Mouse (Mus musculus): Measurements from ENCODE around the gene Pknox2. TPM values are rescaled to one million over a fixed set of nuclear protein-coding genes. Genes with fewer than 3 reads are reported as not detected.

The Pknox2 gene
- polyA plus RNA-seq, 1 experiment from 2014 or later: 33.4 TPM

DNA sequence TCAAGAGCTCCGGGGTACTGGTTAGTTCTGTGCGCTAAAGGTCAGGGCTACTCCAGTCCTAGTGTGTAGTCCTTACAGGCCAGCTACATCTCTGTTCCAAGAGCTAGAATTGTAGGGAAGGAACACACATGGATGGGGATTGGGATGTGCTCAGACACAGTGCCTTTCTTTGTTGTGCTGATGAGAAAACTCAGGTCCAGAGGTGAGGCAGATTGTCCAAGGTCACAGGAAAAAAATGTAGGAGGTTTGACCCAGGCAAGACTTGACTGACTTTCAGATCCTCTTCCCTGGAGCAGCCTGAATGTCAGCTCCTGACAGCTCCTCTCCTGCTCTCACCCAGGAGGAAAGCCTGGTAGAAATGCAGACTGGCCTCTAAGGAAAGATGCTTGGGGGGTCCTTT, 29.7 kb downstream of the Pknox2 start:
- Histone ChIP-seq H3K9ac (replicated peaks; ENCODE audit: low read depth, low read length) (no peak overlapping the region), H3K36me3 (ENCODE audit: control insufficient read depth, insufficient read depth, low read length) (no peaks in the 10 kb centered on the region), H3K4me3 (ENCODE audit: low read depth, low read length) (no peak overlapping the region), H3K27ac (ENCODE audit: low read depth, low read length) (no peak overlapping the region), H3K27me3 (ENCODE audit: control insufficient read depth, insufficient read depth, low read length) (no peaks in the 10 kb centered on the region), H3K4me2 (ENCODE audit: low read depth, low read length) (no peak overlapping the region), H3K4me1 (ENCODE audit: control insufficient read depth, insufficient read depth, low read length) (peaks cover 31% of the 10 kb centered on the region), H3K9me3 (ENCODE audit: control insufficient read depth, low read length) (no peaks in the 10 kb centered on the region)
- 94% methylated on average over 2 of the region's 2 CpGs for WGBS
- ATAC-seq (ENCODE audit: low read depth): no peak

DNA sequence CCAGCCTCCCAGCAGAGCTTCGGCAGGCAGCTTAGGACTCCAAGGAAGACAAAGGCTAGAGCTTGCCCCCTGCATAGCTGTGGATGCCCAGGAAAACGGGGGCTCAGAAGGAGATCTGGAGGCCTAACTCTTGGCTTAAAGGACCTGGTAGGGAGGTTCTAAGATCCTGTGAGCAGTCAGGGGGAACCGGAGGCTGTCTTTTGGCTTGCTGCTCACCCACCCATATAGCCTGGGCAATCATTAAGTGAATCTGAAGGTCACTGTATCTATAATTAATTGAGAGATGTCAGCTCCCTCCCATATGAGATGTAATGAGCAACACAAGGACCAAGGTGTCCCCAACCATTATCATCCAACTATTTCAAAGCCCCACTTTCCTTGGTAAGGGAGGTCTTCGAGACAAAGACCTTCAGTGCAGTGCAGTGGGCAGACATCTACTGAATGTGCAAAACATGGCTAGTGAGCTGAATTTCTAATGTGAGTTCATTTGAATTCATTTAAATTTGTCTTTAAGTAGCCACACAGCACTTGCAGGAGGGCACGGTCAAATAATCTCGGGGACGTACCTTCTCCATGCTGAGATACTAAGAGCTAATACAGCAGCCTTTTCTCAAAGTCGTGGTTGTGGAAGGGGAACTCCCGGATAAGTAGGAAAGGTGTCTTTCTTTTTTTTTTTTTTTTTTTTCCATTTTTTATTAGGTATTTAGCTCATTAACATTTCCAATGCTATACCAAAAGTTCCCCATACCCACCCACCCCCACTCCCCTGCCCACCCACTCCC, 30.4 kb downstream of the Pknox2 start:
- no peak overlapping the region for H3K4me3 ChIP-seq (ENCODE audit: low read depth, low read length)
- peaks cover 24% of the 10 kb centered on the region for H3K4me1 ChIP-seq (ENCODE audit: control insufficient read depth, insufficient read depth, low read length)
- no peaks in the 10 kb centered on the region for H3K36me3 ChIP-seq (ENCODE audit: control insufficient read depth, insufficient read depth, low read length)
- H3K9me3 ChIP-seq (ENCODE audit: control insufficient read depth, low read length): no peaks in the 10 kb centered on the region
- H3K27ac ChIP-seq (ENCODE audit: low read depth, low read length): no peak overlapping the region
- no peak overlapping the region for H3K4me2 ChIP-seq (ENCODE audit: low read depth, low read length)
- WGBS: 69% methylated on average over 9 of the region's 9 CpGs
- H3K27me3 ChIP-seq (ENCODE audit: control insufficient read depth, insufficient read depth, low read length): no peaks in the 10 kb centered on the region
- H3K9ac ChIP-seq (replicated peaks; ENCODE audit: low read depth, low read length): no peak overlapping the region
- no peak for ATAC-seq (ENCODE audit: low read depth)

DNA sequence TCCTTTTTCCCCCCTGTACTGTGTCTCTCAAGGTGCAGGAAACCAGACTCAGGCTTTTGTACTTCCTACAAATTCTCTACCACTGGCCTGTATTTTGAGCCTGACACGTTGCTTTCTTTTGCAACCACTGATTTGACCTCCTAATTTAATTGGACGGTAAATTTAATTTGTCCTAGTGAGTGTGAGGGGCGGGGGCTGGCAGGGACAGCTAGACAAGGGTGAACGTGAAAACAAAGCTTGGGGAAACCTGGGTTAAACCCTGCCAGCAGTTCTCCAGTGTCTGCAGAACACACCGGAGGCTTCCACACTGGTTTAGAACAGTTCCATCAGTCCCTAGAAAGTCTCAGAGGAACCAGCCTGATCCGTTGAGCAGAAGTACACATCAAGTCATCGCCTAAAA, 31.4 kb downstream of the Pknox2 start:
- Histone ChIP-seq H3K4me3 (ENCODE audit: low read depth, low read length) (no peak overlapping the region), H3K4me2 (ENCODE audit: low read depth, low read length) (no peak overlapping the region), H3K27me3 (ENCODE audit: control insufficient read depth, insufficient read depth, low read length) (no peaks in the 10 kb centered on the region), H3K4me1 (ENCODE audit: control insufficient read depth, insufficient read depth, low read length) (peaks cover 16% of the 10 kb centered on the region), H3K27ac (ENCODE audit: low read depth, low read length) (no peak overlapping the region), H3K9ac (replicated peaks; ENCODE audit: low read depth, low read length) (no peak overlapping the region), H3K36me3 (ENCODE audit: control insufficient read depth, insufficient read depth, low read length) (no peaks in the 10 kb centered on the region), H3K9me3 (ENCODE audit: control insufficient read depth, low read length) (no peaks in the 10 kb centered on the region)
- WGBS: 79% methylated on average over 7 of the region's 7 CpGs
- ATAC-seq (ENCODE audit: low read depth): no peak

DNA sequence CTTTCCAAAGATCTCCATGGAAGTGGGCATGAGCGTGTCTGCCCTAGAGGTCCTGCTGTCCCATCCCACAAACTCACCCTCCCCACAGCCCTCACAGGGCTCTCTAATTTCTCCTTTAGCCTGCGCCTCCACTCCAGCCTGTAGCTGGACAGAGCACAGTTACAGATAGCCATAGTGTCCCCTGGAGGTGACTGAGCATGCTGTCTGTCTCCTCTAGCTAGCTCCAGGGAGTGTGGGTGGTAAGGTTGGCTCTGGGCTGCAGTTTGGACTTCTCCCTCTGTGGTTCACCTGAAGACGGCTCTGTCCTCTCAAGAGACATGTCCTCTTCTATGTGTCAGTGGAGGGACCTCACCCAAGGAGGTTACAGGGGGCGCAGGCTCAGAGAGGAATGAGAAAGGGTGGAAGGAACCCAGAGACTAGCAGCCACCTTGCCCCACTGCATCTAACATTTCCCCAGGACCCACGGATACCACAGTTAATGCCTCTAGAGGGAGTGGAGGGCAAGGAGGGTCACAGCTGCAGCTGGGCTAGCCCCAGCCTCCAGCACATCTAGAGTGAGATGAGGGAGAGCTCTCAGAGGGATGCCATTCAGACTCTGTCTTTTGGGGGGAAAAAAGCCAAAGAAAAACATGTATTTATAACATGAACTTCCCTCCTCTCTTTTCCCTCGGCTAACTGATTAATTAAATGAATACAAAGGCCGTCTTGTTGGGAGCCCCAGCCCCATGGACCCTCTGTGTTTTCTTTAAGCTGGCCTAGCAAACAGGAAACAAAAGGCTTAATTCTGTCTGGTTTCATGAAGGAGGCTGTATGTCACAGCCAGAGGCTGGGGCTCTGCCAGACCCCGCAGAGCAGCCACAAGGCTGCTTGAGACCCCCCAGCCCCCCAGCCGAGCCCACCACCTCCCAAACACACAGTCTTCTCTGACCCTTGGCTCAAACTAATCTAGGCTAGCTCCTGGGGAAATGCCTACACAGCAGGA, 32.6 kb downstream of the Pknox2 start:
- H3K9me3 ChIP-seq (ENCODE audit: control insufficient read depth, low read length): no peaks in the 10 kb centered on the region
- H3K4me1 ChIP-seq (ENCODE audit: control insufficient read depth, insufficient read depth, low read length): peaks cover 14% of the 10 kb centered on the region
- peak; percentile 68 for ATAC-seq (ENCODE audit: low read depth)
- H3K4me2 ChIP-seq (ENCODE audit: low read depth, low read length): no peak overlapping the region
- H3K36me3 ChIP-seq (ENCODE audit: control insufficient read depth, insufficient read depth, low read length): no peaks in the 10 kb centered on the region
- no peaks in the 10 kb centered on the region for H3K27me3 ChIP-seq (ENCODE audit: control insufficient read depth, insufficient read depth, low read length)
- WGBS: 28% methylated on average over 9 of the region's 9 CpGs
- H3K4me3 ChIP-seq (ENCODE audit: low read depth, low read length): no peak overlapping the region
- no peak overlapping the region; the same call in 1 of the 2 replicates for H3K9ac ChIP-seq (replicated peaks; ENCODE audit: low read depth, low read length)
- H3K27ac ChIP-seq (ENCODE audit: low read depth, low read length): peak overlapping the region; percentile 24

DNA sequence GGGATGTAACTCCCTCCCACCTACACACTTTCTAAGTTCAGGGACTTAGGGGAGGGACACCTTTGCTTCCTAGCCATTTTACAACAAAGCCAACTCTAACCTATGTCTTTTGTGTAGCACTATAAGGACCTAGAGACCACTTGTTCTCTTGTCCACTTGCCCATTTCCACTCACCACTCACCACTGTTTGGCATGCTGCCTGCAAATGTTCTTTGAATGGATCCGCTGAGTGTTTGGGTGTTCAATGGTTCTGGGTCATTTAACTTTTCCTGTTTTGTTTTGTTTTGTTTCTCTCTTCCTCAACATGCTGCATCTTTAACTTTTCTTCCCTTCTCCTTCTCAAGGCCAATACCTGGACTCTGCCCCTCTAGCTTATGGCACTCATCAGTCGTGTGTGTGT, 39.7 kb downstream of the Pknox2 start:
- Histone ChIP-seq H3K4me2 (ENCODE audit: low read depth, low read length) (no peak overlapping the region), H3K9ac (replicated peaks; ENCODE audit: low read depth, low read length) (no peak overlapping the region), H3K27me3 (ENCODE audit: control insufficient read depth, insufficient read depth, low read length) (no peaks in the 10 kb centered on the region), H3K9me3 (ENCODE audit: control insufficient read depth, low read length) (no peaks in the 10 kb centered on the region), H3K4me3 (ENCODE audit: low read depth, low read length) (no peak overlapping the region), H3K36me3 (ENCODE audit: control insufficient read depth, insufficient read depth, low read length) (no peaks in the 10 kb centered on the region), H3K4me1 (ENCODE audit: control insufficient read depth, insufficient read depth, low read length) (peaks cover 5% of the 10 kb centered on the region; the same call in 1 of the 2 replicates), H3K27ac (ENCODE audit: low read depth, low read length) (no peak overlapping the region)
- ATAC-seq (ENCODE audit: low read depth): no peak
- WGBS: 48% methylated on average over 2 of the region's 2 CpGs

DNA sequence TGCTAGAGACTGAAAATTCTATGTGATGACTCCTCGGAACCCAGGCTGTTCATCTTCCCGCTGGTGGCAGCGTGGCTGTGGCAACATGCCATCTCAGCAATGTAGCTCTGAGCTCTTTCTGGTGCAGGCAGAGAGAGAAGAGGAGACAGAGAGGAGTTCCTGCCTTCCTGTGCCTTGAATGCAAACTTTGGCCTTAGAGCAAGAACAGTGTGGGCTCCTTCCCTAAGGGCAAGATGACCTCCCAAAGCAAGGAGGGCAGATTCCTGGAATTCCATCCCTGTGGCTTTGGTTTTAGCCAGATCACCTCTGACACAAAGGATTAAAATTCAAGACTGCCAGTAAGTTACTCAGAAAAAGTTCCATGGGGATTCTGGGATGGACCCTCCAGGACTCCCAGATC, 40.4 kb downstream of the Pknox2 start:
- Histone ChIP-seq H3K27ac (ENCODE audit: low read depth, low read length) (no peak overlapping the region), H3K27me3 (ENCODE audit: control insufficient read depth, insufficient read depth, low read length) (no peaks in the 10 kb centered on the region), H3K4me2 (ENCODE audit: low read depth, low read length) (no peak overlapping the region), H3K9me3 (ENCODE audit: control insufficient read depth, low read length) (no peaks in the 10 kb centered on the region), H3K9ac (replicated peaks; ENCODE audit: low read depth, low read length) (no peak overlapping the region), H3K4me1 (ENCODE audit: control insufficient read depth, insufficient read depth, low read length) (peaks cover 6% of the 10 kb centered on the region; the same call in 1 of the 2 replicates), H3K4me3 (ENCODE audit: low read depth, low read length) (no peak overlapping the region), H3K36me3 (ENCODE audit: control insufficient read depth, insufficient read depth, low read length) (no peaks in the 10 kb centered on the region)
- 63% methylated on average over 3 of the region's 3 CpGs for WGBS
- ATAC-seq (ENCODE audit: low read depth): no peak

DNA sequence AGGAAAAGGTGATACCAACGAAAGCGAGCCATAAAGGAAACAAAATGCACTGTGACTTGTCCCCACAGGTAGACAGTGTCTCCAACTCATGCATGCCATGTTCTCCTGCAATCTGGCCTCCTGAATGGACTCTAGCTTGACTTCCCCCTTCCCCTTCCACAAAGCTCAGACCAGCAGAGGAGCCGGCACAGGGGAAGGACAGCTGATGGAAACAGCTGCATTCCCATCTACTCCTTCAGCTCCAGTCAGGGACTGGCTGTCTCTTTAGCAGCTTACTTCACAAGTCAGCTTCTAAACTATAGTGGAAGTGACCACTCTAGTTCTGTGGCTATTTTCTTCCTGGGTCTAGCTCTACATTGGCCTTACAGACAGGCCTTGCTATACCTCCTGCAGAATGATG, 43.0 kb downstream of the Pknox2 start:
- no peak for ATAC-seq (ENCODE audit: low read depth)
- H3K4me1 ChIP-seq (ENCODE audit: control insufficient read depth, insufficient read depth, low read length): peaks cover 12% of the 10 kb centered on the region; the same call in 1 of the 2 replicates
- no peak overlapping the region for H3K4me2 ChIP-seq (ENCODE audit: low read depth, low read length)
- H3K9ac ChIP-seq (replicated peaks; ENCODE audit: low read depth, low read length): no peak overlapping the region
- H3K27ac ChIP-seq (ENCODE audit: low read depth, low read length): no peak overlapping the region
- H3K27me3 ChIP-seq (ENCODE audit: control insufficient read depth, insufficient read depth, low read length): no peaks in the 10 kb centered on the region
- no peaks in the 10 kb centered on the region for H3K36me3 ChIP-seq (ENCODE audit: control insufficient read depth, insufficient read depth, low read length)
- no peak overlapping the region for H3K4me3 ChIP-seq (ENCODE audit: low read depth, low read length)
- no peaks in the 10 kb centered on the region for H3K9me3 ChIP-seq (ENCODE audit: control insufficient read depth, low read length)
- WGBS: 72% methylated on average over 3 of the region's 3 CpGs

- H3K36me3 ChIP-seq (ENCODE audit: control insufficient read depth, insufficient read depth, low read length): no peaks in the 10 kb centered on the region
- ATAC-seq (ENCODE audit: low read depth): no peak
- H3K27me3 ChIP-seq (ENCODE audit: control insufficient read depth, insufficient read depth, low read length): no peaks in the 10 kb centered on the region
- 29% methylated on average over 5 of the region's 5 CpGs for WGBS
- H3K4me2 ChIP-seq (ENCODE audit: low read depth, low read length): no peak overlapping the region
- H3K4me1 ChIP-seq (ENCODE audit: control insufficient read depth, insufficient read depth, low read length): peaks cover 12% of the 10 kb centered on the region; the same call in 1 of the 2 replicates
- H3K4me3 ChIP-seq (ENCODE audit: low read depth, low read length): no peak overlapping the region
- H3K9ac ChIP-seq (replicated peaks; ENCODE audit: low read depth, low read length): no peak overlapping the region
- H3K9me3 ChIP-seq (ENCODE audit: control insufficient read depth, low read length): no peaks in the 10 kb centered on the region
- no peak overlapping the region for H3K27ac ChIP-seq (ENCODE audit: low read depth, low read length)
Measured at GRCm38 (mm10) chr9:37103778-37104177, 43.4 kb downstream of the Pknox2 start.

Measured in neural tube, embryonic 14.5 days (tissue).